Comparison of ENCODE assay signal across 16 mouse cellular contexts in the genomic region with DNA sequence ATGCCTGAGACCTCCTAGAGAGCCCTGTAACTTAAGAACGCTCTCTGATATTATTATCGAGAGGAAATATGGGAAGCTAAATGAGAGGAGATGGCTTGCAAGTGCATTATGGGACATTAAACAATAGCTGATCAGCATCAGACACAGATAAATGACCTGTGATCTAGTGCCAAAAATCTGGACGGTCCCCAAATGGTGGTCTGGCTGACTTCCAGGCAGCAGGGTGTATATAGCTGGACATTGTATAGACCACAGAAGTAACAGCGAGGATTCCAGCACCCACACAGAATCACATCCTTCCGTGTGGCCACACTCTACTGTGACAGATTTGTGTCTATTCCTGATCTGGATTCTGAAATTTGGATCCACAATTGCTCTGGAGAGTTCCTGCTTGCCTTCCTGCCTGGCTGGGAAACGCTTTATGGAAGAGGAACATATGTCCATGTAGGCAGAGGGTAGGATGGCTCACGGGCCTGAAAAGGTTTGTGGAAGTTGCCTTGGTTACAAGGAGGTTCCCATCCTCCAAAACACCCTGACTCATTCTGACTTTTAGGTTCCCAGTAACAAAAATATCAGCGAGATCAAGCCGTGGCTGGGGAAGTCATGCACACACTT. TPM values are rescaled to one million over a fixed set of nuclear protein-coding genes. Genes with fewer than 3 reads are reported as not detected.
DNase-seq lines count a peak whose midpoint lies in the region; ATAC-seq lines count a peak whose summit lies in the region.
"Had no signal": no experiment of that assay in that cellular context is flagged by ENCODE, and none has a peak within 500 bp of the region (broad histone marks: within the 10 kb centered on the region; RNA-seq: fewer than 3 reads in every experiment).

No protein-coding gene starts in this region.

- H3K9ac ChIP-seq in kidney, embryonic 16.5 days (replicated peaks; ENCODE audit: low read length) = no peak overlapping the region
- H3K9ac ChIP-seq: hindbrain, embryonic 15.5 days; kidney, embryonic 15.5 days; limb, embryonic 13.5 days; lung, embryonic 15.5 days; midbrain, embryonic 12.5 days; stomach, embryonic 15.5 days had no signal

- 67% methylated on average over 9 of the region's 9 CpGs for WGBS in kidney, embryonic 16.5 days

- intact Hi-C loops in heart, postnatal 36 days (cut with DNase I) = loop anchor here (2.0 kb wide), 1 partner anchor 14 kb away; no protein-coding TSS in a partner anchor

- ATAC-seq in megakaryocyte, adult 5-6 weeks (ENCODE audit: poor library complexity, severe bottlenecking) = no peak
- no peak for ATAC-seq in kidney, embryonic 16.5 days (ENCODE audit: low FRiP score, low TSS enrichment)
- ATAC-seq: Patski had no signal

- DNase-seq in frontal cortex, postnatal 25 days (ENCODE audit: low spot score in 2 of 2) = peak; percentile 20 to 38
- peak; percentile 8 to 79 for DNase-seq in left cerebral cortex, adult 8-10 months (ENCODE audit: low spot score in 2 of 2)
- peak; percentile 13 for DNase-seq in right cerebral cortex, postnatal 4 days
- no peak for DNase-seq in heart, postnatal 36 days
- no peak for DNase-seq in ovary, postnatal 10 days (ENCODE audit: low spot score)
- DNase-seq: adrenal gland, adult 2 months had no signal

- no peak overlapping the region for H3K4me2 ChIP-seq in kidney, embryonic 16.5 days (replicated peaks; ENCODE audit: low read depth, low read length)
- H3K4me2 ChIP-seq: hindbrain, embryonic 15.5 days; kidney, embryonic 15.5 days; limb, embryonic 13.5 days; lung, embryonic 15.5 days; midbrain, embryonic 12.5 days; stomach, embryonic 15.5 days had no signal

- H3K27ac ChIP-seq in kidney, embryonic 16.5 days (ENCODE audit: low read length) = no peak overlapping the region
- H3K27ac ChIP-seq: hindbrain, embryonic 15.5 days; kidney, embryonic 15.5 days; limb, embryonic 13.5 days; lung, embryonic 15.5 days; midbrain, embryonic 12.5 days; stomach, embryonic 15.5 days had no signal

- H3K27me3 ChIP-seq in megakaryocyte, embryonic 14.5 days (replicated peaks) = peaks cover 51% of the 10 kb centered on the region
- H3K27me3 ChIP-seq in kidney, embryonic 16.5 days (ENCODE audit: insufficient read depth, low read length) = no peaks in the 10 kb centered on the region
- H3K27me3 ChIP-seq: hindbrain, embryonic 15.5 days; limb, embryonic 13.5 days; midbrain, embryonic 12.5 days; Patski; stomach, embryonic 15.5 days had no signal

- H3K9me3 ChIP-seq in megakaryocyte, embryonic 14.5 days = no peaks in the 10 kb centered on the region
- H3K9me3 ChIP-seq in kidney, embryonic 16.5 days (ENCODE audit: low read length) = no peaks in the 10 kb centered on the region
- H3K9me3 ChIP-seq: hindbrain, embryonic 15.5 days; kidney, embryonic 15.5 days; limb, embryonic 13.5 days; lung, embryonic 15.5 days; midbrain, embryonic 12.5 days; stomach, embryonic 15.5 days had no signal

- peak overlapping the region; percentile 57 for H3K4me3 ChIP-seq in megakaryocyte, embryonic 14.5 days (replicated peaks)
- H3K4me3 ChIP-seq in kidney, embryonic 16.5 days (ENCODE audit: low read length) = no peak overlapping the region
- H3K4me3 ChIP-seq: hindbrain, embryonic 15.5 days; kidney, embryonic 15.5 days; limb, embryonic 13.5 days; lung, embryonic 15.5 days; midbrain, embryonic 12.5 days; stomach, embryonic 15.5 days had no signal

- H3K36me3 ChIP-seq in megakaryocyte, embryonic 14.5 days (replicated peaks; ENCODE audit: low read length) = no peaks in the 10 kb centered on the region
- H3K36me3 ChIP-seq in kidney, embryonic 16.5 days (ENCODE audit: insufficient read depth, low read length) = no peaks in the 10 kb centered on the region
- H3K36me3 ChIP-seq: hindbrain, embryonic 15.5 days; kidney, embryonic 15.5 days; limb, embryonic 13.5 days; lung, embryonic 15.5 days; midbrain, embryonic 12.5 days; stomach, embryonic 15.5 days had no signal

- H3K4me1 ChIP-seq in megakaryocyte, embryonic 14.5 days = peaks cover 66% of the 10 kb centered on the region
- no peaks in the 10 kb centered on the region for H3K4me1 ChIP-seq in kidney, embryonic 16.5 days (ENCODE audit: insufficient read depth, low read length)
- H3K4me1 ChIP-seq: midbrain, embryonic 12.5 days had no signal

RNA-seq across cellular contexts. Expression of gene Colq, which starts 18.5 kb away (rescaled TPM):
- not detected in 2 replicates for polyA plus RNA-seq in megakaryocyte, embryonic 14.5 days (2012; ENCODE audit: insufficient read depth, low replicate concordance)
- 0.07 TPM in 1 of 2 replicates, not detected in the other for total RNA-seq in megakaryocyte, adult 5-6 weeks (2015)
- total RNA-seq in megakaryocyte, adult 5-6 weeks (2017) = not detected in 2 replicates
- total RNA-seq in left cerebral cortex, adult 8-10 months (2022) = 1 to 10 TPM in 2 of 4 experiments, under 1 TPM in 2; 0.82 to 1.6 (median 1.2) TPM
- total RNA-seq in heart, postnatal 36 days (2021) = 1 to 10 TPM; 6.0 to 9.9 TPM
- polyA plus RNA-seq in kidney, embryonic 16.5 days (2015; fragmentation: Nextera tagmentation; extraction: Ambion mirVana) = 2.8 and 3.2 TPM in 2 replicates
- total RNA-seq: adrenal gland, adult 2 months had no signal
- polyA plus RNA-seq: Patski had no signal

Comparison
In these comparisons a context has a peak if more than half of its experiments do, and no peak if none do; other contexts are left out.
1. DNase-seq: peak in frontal cortex, postnatal 25 days (2 of 2), left cerebral cortex, adult 8-10 months (2 of 2) and right cerebral cortex, postnatal 4 days (single experiment); none in heart, postnatal 36 days (0 of 2) and ovary, postnatal 10 days (single experiment).